Mouse (Mus musculus): Measurements from ENCODE around the gene Cyb5d1.

Cyb5d1 gene

DNA sequence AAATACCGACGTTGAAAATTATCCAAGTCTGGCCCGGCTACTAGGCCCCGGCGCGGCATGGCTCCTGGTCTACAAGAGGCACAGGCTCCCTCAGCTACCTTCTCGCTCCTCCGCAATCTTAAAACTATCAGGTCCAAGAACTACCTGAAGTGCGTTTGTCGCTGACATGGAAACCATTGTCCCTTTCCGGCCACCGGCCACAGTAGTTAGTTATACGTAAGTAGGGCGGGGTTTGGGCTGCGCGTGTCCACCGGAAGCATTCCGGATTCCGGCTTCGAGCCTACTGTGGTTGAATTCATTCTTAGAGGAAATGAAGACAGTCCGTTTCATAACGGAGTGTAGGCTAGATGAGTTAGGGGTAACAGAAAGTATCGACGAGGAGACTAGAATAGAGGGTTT, at the start of gene Cyb5d1, which contains the start of gene Naa38:
TSS of gene Cyb5d1 (minus strand) at position 397 of the 399 bp plus-strand sequence.
TSS of gene Naa38 (plus strand) at position 253 of the 399 bp plus-strand sequence.
- in situ Hi-C loops (cut with MboI, MseI) = loop anchor here in 1 of 2 experiments (5.0 kb wide), 1 partner anchor 37 kb away; no protein-coding TSS in a partner anchor

DNA sequence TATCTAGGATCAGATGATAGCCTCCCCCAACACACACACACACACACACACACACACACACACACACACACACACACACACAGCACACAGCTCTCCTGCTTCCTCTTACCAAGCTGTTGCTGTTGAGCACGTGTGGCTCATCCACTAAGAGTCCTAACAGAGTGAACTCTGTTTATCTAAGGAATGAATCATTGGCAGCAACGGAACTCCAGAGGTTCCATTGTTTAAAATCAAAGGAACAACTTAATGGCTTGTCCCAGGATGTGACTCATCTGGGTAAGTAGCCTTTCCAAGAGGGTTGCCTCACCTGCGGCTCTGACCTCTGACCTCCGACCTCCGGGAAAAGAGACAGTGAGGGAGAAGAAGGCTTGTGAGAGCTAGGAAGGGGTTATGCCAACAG, 47.9 kb upstream of the Cyb5d1 start:
- in situ Hi-C loops (cut with MboI, MseI) = loop anchor here in 1 of 2 experiments (10.0 kb wide), 1 partner anchor 741 kb away; no protein-coding TSS in a partner anchor

DNA sequence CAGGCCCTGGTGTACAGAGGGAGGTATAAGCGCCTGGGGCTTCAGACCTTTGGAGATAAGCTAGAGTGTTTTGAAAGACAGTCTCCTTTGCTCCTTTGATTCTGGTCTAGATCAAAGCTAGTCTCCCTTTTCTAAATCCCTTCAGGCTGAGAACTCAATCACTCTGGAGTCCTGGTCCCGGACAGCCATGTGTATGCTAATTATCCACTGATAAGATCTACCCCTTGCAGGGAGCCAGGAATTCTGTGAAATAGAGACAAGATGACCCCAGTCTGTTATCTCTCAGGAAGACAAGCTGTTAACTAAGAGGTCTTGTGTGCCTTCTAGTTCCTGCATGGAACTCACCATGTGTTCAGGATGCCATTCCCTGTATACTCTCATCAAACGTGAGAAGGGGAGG, 41.9 kb upstream of the Cyb5d1 start:
- in situ Hi-C loops (cut with MboI, MseI) = loop anchor here (5.0 to 10.0 kb wide), 3 partner anchors 35 to 85 kb away; no protein-coding TSS in a partner anchor

DNA sequence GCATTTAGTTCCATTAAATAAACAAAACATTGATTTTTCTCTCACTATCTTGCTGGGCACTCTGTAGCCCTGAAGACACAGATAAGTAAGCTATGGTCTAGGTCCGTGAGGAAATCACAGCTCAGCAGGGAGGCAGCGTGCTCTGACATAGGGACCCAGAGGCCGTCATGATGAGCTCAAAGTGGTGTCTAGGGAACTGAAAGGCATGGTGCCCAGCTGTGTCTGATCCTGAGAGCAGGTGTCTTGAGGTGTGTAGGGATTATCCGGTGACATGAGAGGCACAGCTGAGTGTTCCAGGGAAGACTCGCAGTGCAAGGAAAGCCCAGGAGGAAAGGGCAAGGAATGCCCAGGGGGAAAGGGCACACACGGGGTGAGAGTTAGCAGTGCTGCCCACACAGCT, 37.8 kb upstream of the Cyb5d1 start:
- in situ Hi-C loops (cut with MboI, MseI) = loop anchor here (5.0 to 10.0 kb wide), 3 partner anchors 36 to 176 kb away; partner anchors contain the start of genes Cyb5d1 (in 1 of the 2), Naa38 (in 1 of the 2) and Tmem88 (in 1 of the 2)

DNA sequence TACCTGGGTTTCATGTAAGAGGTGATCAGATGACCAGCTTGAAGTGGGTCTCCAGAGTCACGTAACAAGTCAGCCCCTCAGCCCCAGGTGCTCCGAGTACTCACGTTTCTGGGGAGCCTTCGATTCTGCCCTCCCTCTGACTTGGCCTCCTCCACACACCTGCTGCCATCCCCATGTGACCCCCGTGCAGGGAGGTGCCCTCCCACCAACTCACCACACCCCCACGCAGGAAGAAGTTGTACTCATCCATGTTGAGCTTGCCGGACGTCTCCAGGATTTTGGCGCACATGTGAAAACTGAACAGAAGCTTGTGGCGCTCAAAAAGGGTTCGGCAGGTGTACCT, 37.2 kb upstream of the Cyb5d1 start:
- in situ Hi-C loops (cut with MboI, MseI) = loop anchor here (5.0 to 10.0 kb wide), 3 partner anchors 35 to 175 kb away; partner anchors contain the start of genes Cyb5d1 (in 1 of the 2), Naa38 (in 1 of the 2) and Tmem88 (in 1 of the 2)

DNA sequence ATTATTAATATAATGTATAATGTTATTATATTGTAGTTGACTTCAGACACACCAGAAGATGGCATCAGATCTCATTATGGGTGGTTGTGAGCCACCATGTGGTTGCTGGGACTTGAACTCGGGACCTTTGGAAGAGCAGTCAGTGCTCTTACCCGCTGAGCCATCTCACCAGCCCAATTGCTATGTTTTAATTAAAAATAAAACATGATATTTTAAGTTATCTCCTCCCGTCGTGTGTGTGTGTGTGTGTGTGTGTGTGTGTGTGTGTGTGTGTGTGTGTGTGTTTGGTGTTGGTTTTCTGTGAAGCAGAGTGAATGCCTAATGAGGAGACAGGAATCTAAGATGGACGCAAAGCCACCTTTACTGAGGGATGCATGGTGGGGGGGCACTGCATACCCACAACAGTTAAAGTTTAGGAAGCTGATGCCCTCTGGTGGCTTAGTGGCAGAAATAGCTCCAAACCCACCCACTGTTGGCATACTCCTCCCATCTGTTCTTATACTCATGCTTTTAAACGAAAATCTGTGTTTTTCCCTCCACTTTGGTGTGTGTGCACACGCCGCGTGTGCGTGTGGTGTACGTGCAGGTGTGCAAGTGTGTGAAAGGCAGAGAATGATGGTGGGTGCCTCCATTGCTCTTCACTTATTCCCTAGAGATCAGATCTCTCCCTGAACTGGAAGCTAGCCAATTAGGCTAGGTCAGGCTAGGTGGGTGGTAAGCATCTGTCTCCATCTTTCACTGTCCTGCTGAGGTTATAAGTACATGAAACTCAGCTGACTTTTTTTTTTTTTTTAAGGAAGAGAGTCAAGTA, 36.6 kb upstream of the Cyb5d1 start:
- in situ Hi-C loops (cut with MboI, MseI) = loop anchor here (5.0 to 10.0 kb wide), 3 partner anchors 35 to 175 kb away; partner anchors contain the start of genes Cyb5d1 (in 1 of the 2), Naa38 (in 1 of the 2) and Tmem88 (in 1 of the 2)

DNA sequence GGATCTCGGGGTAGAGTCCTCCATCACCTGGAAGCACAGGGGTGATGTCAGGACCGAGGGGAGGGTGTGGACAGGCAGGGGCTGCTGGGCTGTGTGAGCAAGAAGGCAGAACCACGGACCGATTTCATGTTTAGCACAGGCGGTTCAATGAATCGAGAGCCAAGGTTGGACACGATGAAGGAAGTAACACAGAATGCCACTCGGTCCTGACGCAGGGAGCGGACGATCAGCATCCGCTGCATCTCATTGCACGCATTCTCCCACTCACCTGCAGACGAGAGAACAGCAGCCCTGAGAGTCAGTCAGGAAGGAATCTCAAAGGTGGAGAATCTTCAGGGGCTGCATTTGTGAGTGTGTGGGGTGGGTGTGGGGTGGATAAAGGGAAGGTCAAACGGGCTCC, 35.2 kb upstream of the Cyb5d1 start:
- in situ Hi-C loops (cut with MboI, MseI) = loop anchor here (5.0 to 10.0 kb wide), 3 partner anchors 33 to 173 kb away; partner anchors contain the start of genes Cyb5d1 (in 1 of the 2), Naa38 (in 1 of the 2) and Tmem88 (in 1 of the 2)

DNA sequence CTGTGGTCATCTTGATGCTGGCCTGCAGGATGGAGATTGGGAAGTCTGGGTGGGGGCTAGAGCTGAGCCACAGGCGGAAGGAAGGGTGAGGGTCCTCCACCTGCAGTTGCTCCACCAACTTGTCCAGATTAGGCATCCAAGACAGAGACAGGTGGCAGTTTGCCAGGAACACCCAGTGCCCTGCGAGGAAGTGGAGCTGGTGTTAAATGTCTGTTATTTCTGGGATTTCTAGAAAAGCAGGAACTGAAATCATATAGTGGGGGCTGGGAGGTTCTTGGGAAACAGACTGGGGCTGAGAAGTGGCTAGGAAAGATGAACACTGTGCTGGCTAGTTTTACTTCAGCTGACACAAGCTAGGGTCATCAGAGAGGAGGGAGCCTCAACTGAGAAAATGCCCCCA, 33.9 kb upstream of the Cyb5d1 start:
- in situ Hi-C loops (cut with MboI, MseI) = no loop called here

DNA sequence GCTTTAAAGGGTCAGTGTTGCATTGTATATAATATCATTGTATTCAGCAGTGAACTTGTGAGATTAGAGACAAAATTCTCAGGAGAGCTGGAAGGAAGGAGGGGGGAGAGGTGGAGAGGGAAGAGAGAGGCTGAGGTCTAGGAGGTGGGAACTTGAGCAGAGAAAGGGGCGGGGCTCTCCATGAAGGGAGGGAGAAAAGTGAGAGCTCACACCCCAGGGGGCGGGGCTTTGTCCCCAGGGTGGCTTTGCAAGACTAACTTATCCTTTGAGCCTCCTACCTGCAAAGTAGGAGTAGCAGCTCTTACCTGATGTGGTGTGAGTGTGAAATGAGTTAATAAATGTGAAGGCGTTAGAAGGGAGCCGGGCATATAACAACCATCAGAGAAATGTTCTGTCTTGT, 33.3 kb upstream of the Cyb5d1 start:
- in situ Hi-C loops (cut with MboI, MseI) = no loop called here

DNA sequence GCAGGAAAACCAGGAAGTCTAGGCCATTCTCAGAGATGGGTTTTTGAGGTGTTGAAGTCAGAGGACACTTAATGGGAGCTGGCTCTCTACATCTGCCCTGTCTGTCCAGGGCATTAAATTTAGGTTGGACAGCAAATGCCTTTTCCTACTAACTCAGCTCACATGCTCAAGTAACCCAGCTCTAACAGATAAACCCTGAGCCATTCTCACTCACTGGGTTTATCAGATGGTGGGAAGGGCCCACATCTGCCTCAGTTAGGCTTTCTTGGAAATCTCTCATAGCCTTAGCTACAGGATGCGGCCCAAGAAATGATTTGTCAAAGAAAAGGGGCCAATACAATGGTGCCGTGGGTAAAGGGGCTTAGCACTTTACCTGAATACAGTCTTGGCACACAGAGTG, 30.8 kb upstream of the Cyb5d1 start:
- in situ Hi-C loops (cut with MboI, MseI) = no loop called here

DNA sequence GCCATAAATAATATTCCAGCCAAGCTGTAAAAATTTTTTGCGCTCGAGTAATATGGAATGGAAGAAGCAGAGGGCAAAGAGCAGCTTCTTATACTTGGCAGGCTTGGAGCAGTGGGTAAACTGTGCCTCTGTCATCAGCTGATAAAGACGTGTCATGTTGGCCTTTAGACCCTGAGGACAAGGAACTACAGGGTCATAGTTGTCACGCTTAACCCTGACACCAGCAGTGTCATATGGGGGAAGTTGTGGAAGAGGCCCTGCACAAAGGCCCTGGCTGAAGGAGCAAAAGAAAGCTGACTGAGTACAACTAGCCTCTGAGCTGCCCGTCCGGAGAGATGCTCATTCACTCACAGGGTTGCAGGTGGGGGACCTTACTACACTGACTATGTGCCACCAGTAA, 28.5 kb upstream of the Cyb5d1 start:
- in situ Hi-C loops (cut with MboI, MseI) = no loop called here

DNA sequence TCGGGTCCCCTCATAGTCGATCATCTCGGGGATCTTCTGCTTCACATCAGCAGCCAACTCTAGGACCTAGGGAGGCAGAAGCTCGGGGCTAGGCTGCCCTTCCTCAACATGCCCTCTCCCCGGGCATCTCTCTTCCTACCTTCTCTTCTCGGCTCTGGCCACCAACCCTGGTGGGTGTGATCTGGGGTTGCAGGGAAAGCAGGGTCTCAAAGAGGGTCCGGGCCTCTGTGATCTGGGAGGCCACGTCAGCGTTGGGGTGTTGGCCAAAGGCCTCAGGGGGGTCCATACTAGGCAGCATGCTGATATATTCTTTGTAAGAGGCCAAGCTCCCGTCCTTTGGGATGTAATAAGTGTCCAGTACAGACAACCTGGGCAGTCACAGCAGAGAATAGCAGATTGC, 27.4 kb upstream of the Cyb5d1 start:
- in situ Hi-C loops (cut with MboI, MseI) = no loop called here

DNA sequence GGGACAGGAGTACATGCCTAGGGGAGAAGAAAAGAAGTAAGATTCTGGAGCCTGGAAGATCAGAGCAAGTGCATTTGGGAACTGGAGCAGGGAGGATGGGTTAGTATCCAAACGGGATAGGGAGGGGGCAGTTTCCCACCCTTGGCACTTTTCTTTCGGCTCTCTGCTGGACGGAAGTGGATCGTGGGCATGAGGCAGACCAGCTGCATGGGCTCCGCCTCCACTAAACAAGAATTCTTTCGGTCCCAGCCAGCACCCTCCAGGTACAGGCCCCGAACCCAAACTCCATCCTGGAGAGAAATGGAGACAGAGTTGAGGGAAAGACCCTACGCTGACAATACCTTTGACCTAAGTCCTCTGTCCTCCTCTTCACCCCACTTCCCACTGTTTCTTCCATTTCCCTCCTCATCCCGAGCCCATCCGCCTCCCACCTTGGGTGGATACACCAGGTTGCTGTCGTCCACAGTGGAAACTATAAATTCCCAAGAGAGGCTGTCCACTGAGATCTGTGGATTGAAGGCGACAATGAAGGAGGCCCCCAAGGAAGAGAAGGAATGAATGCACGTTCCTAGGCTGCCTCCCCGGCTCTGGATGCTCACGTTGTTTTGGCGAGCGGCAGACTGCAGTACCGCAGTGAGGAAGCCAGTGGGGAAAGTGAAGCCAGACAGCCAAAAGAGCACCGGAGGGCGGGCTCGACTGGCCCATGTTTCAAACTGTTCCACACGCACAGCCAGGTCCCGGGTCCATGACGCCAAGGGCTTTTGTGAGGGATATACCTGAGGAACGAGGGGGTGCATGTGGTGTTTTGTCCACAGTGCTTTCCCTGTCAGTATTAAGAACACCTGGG, 25.9 kb upstream of the Cyb5d1 start:
- in situ Hi-C loops (cut with MboI, MseI) = no loop called here

DNA sequence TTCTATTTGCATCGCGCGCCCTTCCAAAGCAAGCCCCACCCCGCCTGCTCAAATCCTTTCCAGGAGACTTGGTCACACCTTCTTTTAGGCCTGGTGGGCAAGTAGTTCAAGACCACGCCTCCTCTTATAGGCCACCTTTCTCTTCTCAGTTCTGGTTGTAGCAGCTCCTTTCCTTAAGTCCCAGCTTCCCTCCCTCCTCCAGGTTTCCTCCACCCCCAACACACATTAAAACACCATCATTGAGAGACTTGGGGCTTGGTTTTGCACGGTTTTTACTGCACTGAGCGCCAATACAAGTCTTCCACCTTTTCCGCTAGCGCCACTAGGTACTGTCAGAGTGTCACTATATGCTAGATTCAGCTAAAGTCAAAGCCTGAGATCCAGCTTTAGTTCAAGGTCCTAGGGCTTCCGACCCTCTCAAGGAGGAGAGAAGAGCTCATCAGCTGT, 25.1 kb upstream of the Cyb5d1 start:
- in situ Hi-C loops (cut with MboI, MseI) = no loop called here

DNA sequence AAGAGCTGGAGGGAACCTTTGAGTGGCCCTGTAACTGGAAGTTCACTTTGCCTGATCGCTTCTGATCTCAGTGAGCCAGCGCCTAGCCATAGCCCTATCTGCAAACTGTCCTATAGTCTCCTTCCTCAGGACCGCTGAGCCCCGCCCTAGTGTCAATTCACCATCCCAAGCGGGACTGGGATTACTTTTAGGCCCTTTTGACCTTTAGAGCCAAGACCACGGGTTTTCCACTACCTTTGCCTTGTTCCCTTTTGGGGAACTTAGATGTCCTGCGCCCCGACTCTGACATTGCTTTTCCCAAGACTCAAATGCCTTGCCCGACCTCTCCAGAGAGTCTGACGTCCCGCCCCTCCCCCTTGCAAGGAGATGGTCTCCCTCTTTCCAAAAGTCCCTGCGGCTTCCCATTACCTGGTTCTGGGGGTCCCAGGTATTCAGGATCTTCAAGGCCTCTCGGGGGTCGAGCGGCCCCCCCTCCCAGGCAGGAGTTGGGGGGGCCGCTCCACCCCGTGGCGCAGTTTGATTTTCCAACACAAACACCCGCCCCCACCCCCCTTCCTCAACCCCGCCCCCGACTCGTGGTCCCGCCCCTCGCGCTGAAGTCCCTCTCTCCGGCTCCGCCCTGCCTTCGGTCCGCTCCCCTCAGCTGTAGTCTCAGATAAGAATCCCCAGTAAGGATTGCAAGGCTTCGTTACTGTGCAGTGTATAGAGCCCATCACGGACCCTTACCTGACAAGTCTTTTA, 24.6 kb upstream of the Cyb5d1 start:
- in situ Hi-C loops (cut with MboI, MseI) = loop anchor here in 1 of 2 experiments (10.0 kb wide), 2 partner anchors 325 to 575 kb away; partner anchors contain the start of genes Gabarap, Per1 and Phf23

DNA sequence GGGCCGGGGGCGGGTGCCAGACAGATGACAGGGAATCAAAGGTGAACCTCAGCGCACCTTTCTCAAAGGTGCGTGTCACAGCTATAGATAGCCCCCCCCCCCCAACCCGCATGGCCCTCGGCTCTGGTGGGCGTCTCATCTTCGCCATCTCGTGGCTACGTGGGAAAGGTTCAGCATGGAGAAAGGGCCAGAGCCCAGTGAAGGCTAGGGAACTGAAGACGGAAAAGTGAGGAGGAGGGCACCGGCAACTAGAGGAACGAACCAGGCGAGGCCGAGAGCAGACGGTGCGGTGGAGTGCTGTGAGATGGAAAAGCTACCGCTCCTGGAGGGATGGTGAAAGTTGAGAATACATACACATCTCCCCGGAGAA, 24.0 kb upstream of the Cyb5d1 start:
- in situ Hi-C loops (cut with MboI, MseI) = loop anchor here in 1 of 2 experiments (10.0 kb wide), 2 partner anchors 325 to 575 kb away; partner anchors contain the start of genes Gabarap, Per1 and Phf23

DNA sequence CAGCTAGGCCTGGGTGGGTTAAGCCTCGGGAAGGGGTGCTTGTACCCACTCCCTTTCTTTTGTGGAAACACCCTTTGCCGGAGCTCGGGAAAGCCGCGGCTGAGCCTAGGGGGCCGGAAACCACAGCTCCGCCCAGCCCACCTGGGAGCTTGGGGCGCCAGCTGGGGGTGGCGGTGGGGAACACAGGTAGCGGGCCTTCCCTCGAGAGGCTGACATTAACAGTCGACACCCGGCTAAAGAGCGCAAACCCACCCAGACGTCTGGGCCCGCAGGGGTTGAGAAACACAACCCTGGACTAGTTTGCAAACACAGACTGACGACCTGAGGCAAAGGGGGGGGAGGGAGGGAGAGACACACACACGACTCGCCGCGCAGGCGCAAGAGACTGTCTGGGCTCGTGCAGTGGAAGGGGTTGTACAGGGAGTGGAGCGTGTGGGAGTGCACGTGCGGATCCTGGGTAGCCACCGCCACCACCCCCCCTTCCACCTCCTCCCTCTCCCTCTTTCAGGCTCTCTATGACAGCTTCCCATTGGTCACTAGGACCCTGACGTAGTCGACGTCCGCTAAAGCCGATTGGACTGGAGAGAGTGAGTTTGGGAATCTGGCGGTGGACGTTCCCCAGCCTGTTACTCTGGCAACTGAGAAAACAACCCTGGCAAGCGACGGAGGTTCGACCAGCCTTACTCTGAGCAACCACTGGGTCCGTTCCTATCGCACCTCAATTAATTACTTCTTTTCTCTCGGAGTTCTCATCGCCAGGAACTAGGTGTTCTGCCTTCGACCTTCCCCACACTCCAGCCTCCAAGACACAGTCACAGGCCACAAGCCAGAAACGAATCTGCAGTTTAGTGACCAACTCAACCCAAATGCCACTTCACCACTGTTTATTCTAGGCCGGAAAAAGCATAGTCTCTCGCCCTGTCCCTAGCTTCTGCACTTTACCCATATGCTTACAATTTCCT, 23.3 kb upstream of the Cyb5d1 start:
- in situ Hi-C loops (cut with MboI, MseI) = loop anchor here in 1 of 2 experiments (10.0 kb wide), 2 partner anchors 324 to 576 kb away; partner anchors contain the start of genes Gabarap, Per1 and Phf23

DNA sequence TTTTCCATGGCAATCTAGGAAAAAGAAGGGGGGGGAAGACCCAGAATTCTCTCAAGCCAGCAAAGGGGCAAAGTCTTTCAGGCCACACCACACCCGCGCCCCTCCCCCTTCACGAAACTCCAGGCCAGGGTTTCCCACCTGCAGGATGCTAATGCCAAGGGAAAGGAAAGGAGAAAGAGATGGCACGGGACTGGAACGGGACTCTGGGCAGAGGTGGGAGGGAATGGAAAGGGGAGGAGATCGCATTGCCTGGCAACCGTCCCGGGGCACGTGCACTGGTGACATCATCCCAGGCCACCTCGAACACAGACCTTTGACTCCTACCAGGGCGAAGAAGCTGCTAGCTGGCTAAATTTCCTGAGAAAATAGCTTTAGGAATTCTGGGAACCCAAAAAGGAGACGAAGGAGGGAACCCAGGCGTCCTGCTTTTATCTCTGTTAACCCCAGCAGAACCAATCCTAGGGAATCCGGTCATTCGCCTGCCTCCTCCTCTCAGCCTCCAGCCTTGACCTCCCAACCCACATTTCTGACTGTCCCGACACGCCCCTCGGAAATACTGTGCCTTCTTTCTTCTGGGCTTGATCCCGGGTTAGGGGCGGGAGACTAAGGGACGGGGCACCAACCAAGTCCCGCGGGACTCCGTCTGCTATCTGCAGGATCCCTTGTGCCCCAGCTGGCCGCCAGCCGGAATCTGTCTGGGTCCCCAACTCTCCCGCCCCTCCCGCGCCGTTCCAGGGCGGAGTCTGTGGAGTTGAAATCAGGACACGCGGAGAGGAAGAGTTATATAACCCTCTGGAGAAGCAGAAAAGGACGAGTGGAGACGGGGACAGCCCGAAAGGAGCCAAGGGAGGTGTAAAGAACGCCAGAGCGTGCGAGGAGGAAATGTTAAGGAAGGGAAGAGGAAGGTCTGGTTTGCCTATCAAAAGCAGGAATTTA, 22.3 kb upstream of the Cyb5d1 start:
- in situ Hi-C loops (cut with MboI, MseI) = loop anchor here in 1 of 2 experiments (10.0 kb wide), 2 partner anchors 323 to 577 kb away; partner anchors contain the start of genes Gabarap, Per1 and Phf23
